Mouse (Mus musculus): ENCODE measurements around the gene Dnaaf1. TPM values are rescaled to one million over a fixed set of nuclear protein-coding genes. Genes with fewer than 3 reads are reported as not detected.
A peak's percentile ranks its signal among the peaks of the same experiment; 100 is the strongest.

The Dnaaf1 gene
- total and polyA plus RNA-seq, 3 experiments, result 0.39 TPM; not detected in 2

- Histone ChIP-seq H3K79me2 (replicated peaks; ENCODE audit: control insufficient read depth, insufficient read depth, low read length) (no peaks in the 10 kb centered on the region), H3K27ac (no peak overlapping the region), H3K27me3 (ENCODE audit: control insufficient read depth, insufficient read depth, low read length) (no peaks in the 10 kb centered on the region; the same call in 1 of the 2 replicates), H3K4me1 (ENCODE audit: control insufficient read depth, insufficient read depth, low read length) (peaks cover 4% of the 10 kb centered on the region; the same call in 1 of the 2 replicates), H3K4me3 (no peak overlapping the region), H3K36me3 (ENCODE audit: control insufficient read depth, insufficient read depth, low read length) (no peaks in the 10 kb centered on the region), H3K9ac (ENCODE audit: low read depth, low read length) (no peak overlapping the region)
- no peak for TF ChIP-seq CTCF (IDR thresholded peaks at IDR 0.05)
- TF ChIP-seq POLR2A (IDR thresholded peaks at IDR 0.05; ENCODE audit: insufficient read depth, low read depth, low read length), result no peak
- TF ChIP-seq EP300 (IDR thresholded peaks at IDR 0.05; ENCODE audit: insufficient read depth, low read depth, low read length), result no peak
- intact Hi-C loops (cut with DNase I), result no loop called here
- 47% methylated on average over 14 of the region's 14 CpGs for WGBS
- no peak for DNase-seq
These were observed 15.3 kb downstream of the Dnaaf1 start for GRCm38 (mm10) chr8:119590348-119590747.

- no peaks in the 10 kb centered on the region for H3K79me2 ChIP-seq (replicated peaks; ENCODE audit: control insufficient read depth, insufficient read depth, low read length)
- no peaks in the 10 kb centered on the region for H3K36me3 ChIP-seq (ENCODE audit: control insufficient read depth, insufficient read depth, low read length)
- no peak for TF ChIP-seq POLR2A (IDR thresholded peaks at IDR 0.05; ENCODE audit: insufficient read depth, low read depth, low read length)
- TF ChIP-seq EP300 (IDR thresholded peaks at IDR 0.05; ENCODE audit: insufficient read depth, low read depth, low read length), result no peak
- no peak for TF ChIP-seq CTCF (IDR thresholded peaks at IDR 0.05)
- H3K4me3 ChIP-seq, result no peak overlapping the region
- H3K27ac ChIP-seq, result no peak overlapping the region
- intact Hi-C loops (cut with DNase I), result no loop called here
- 90% methylated on average over 7 of the region's 7 CpGs for WGBS
- H3K4me1 ChIP-seq (ENCODE audit: control insufficient read depth, insufficient read depth, low read length), result peaks cover 4% of the 10 kb centered on the region; the same call in 1 of the 2 replicates
- no peaks in the 10 kb centered on the region for H3K27me3 ChIP-seq (ENCODE audit: control insufficient read depth, insufficient read depth, low read length)
- no peak overlapping the region for H3K9ac ChIP-seq (ENCODE audit: low read depth, low read length)
- no peak for DNase-seq
These were observed 16.4 kb downstream of the Dnaaf1 start for GRCm38 (mm10) chr8:119591456-119591855.

GRCm38 (mm10) chr8:119603771-119604170 is 28.7 kb downstream of the Dnaaf1 start:
- Histone ChIP-seq H3K79me2 (replicated peaks; ENCODE audit: control insufficient read depth, insufficient read depth, low read length) (no peaks in the 10 kb centered on the region), H3K4me1 (ENCODE audit: control insufficient read depth, insufficient read depth, low read length) (peaks cover 4% of the 10 kb centered on the region), H3K27ac (no peak overlapping the region), H3K27me3 (ENCODE audit: control insufficient read depth, insufficient read depth, low read length) (no peaks in the 10 kb centered on the region), H3K36me3 (ENCODE audit: control insufficient read depth, insufficient read depth, low read length) (no peaks in the 10 kb centered on the region), H3K4me3 (no peak overlapping the region), H3K9ac (ENCODE audit: low read depth, low read length) (peak overlapping the region; percentile 87; the same call in 1 of the 2 replicates)
- TF ChIP-seq POLR2A (IDR thresholded peaks at IDR 0.05; ENCODE audit: insufficient read depth, low read depth, low read length) (no peak), EP300 (IDR thresholded peaks at IDR 0.05; ENCODE audit: insufficient read depth, low read depth, low read length) (no peak), CTCF (IDR thresholded peaks at IDR 0.05) (no peak)
- DNase-seq, result no peak
- intact Hi-C loops (cut with DNase I), result loop anchor here (2.0 kb wide), 3 partner anchors 29 to 191 kb away; partner anchors contain the start of genes Dnaaf1, Hsdl1 and Necab2
- 90% methylated on average over 4 of the region's 4 CpGs for WGBS

- 20% methylated on average over 12 of the region's 12 CpGs for WGBS
- peak overlapping the region; percentile 79 for H3K27ac ChIP-seq
- intact Hi-C loops (cut with DNase I), result loop anchor here (2.0 kb wide), 3 partner anchors 30 to 192 kb away; partner anchors contain the start of genes Dnaaf1, Hsdl1 and Necab2
These were observed 29.4 kb downstream of the Dnaaf1 start for GRCm38 (mm10) chr8:119604398-119604803.

GRCm38 (mm10) chr8:119604996-119605395 is 30.0 kb downstream of the Dnaaf1 start, which contains the start of gene Taf1c:
TSS of gene Taf1c (minus strand) at chr8:119605222.
- WGBS, result under 1% methylated on average over 23 of the region's 23 CpGs

More at GRCm38 (mm10) chr8:119604398-119604803, 29.4 kb downstream of the Dnaaf1 start:
- no peaks in the 10 kb centered on the region for H3K79me2 ChIP-seq (replicated peaks; ENCODE audit: control insufficient read depth, insufficient read depth, low read length)
- peak overlapping the region; percentile 76 for H3K4me3 ChIP-seq
- H3K4me1 ChIP-seq (ENCODE audit: control insufficient read depth, insufficient read depth, low read length), result peaks cover 4% of the 10 kb centered on the region
- no peaks in the 10 kb centered on the region for H3K36me3 ChIP-seq (ENCODE audit: control insufficient read depth, insufficient read depth, low read length)
- no peak for DNase-seq
- no peak for TF ChIP-seq POLR2A (IDR thresholded peaks at IDR 0.05; ENCODE audit: insufficient read depth, low read depth, low read length)
- TF ChIP-seq CTCF (IDR thresholded peaks at IDR 0.05), result no peak
- TF ChIP-seq EP300 (IDR thresholded peaks at IDR 0.05; ENCODE audit: insufficient read depth, low read depth, low read length), result no peak
- peak overlapping the region; percentile 87 for H3K9ac ChIP-seq (ENCODE audit: low read depth, low read length)
- no peaks in the 10 kb centered on the region for H3K27me3 ChIP-seq (ENCODE audit: control insufficient read depth, insufficient read depth, low read length)

GRCm38 (mm10) chr8:119606224-119606623 is 31.2 kb downstream of the Dnaaf1 start:
- Histone ChIP-seq H3K27ac (no peak overlapping the region), H3K9ac (ENCODE audit: low read depth, low read length) (no peak overlapping the region), H3K4me1 (ENCODE audit: control insufficient read depth, insufficient read depth, low read length) (peaks cover 4% of the 10 kb centered on the region), H3K27me3 (ENCODE audit: control insufficient read depth, insufficient read depth, low read length) (no peaks in the 10 kb centered on the region), H3K79me2 (replicated peaks; ENCODE audit: control insufficient read depth, insufficient read depth, low read length) (no peaks in the 10 kb centered on the region), H3K4me3 (no peak overlapping the region), H3K36me3 (ENCODE audit: control insufficient read depth, insufficient read depth, low read length) (no peaks in the 10 kb centered on the region)
- no peak for TF ChIP-seq EP300 (IDR thresholded peaks at IDR 0.05; ENCODE audit: insufficient read depth, low read depth, low read length)
- peak; percentile 55 for TF ChIP-seq CTCF (IDR thresholded peaks at IDR 0.05)
- 63% methylated on average over 2 of the region's 2 CpGs for WGBS
- intact Hi-C loops (cut with DNase I), result loop anchor here (5.0 kb wide), 1 partner anchor 71 kb away; no protein-coding TSS in a partner anchor
- no peak for DNase-seq

More at GRCm38 (mm10) chr8:119604996-119605395, 30.0 kb downstream of the Dnaaf1 start, which contains the start of gene Taf1c:
- peak; percentile 91 to 94 for DNase-seq
- Histone ChIP-seq H3K27me3 (ENCODE audit: control insufficient read depth, insufficient read depth, low read length) (no peaks in the 10 kb centered on the region), H3K4me1 (ENCODE audit: control insufficient read depth, insufficient read depth, low read length) (peaks cover 4% of the 10 kb centered on the region), H3K79me2 (replicated peaks; ENCODE audit: control insufficient read depth, insufficient read depth, low read length) (no peaks in the 10 kb centered on the region), H3K9ac (ENCODE audit: low read depth, low read length) (peak within 1 kb of the TSS; percentile 87), H3K36me3 (ENCODE audit: control insufficient read depth, insufficient read depth, low read length) (no peaks in the 10 kb centered on the region), H3K4me3 (peak within 1 kb of the TSS; percentile 76), H3K27ac (peak within 1 kb of the TSS; percentile 79)
- intact Hi-C loops (cut with DNase I), result loop anchor here (2.0 to 5.0 kb wide), 4 partner anchors 30 to 192 kb away; partner anchors contain the start of genes Dnaaf1, Hsdl1 and Necab2
- TF ChIP-seq EP300 (IDR thresholded peaks at IDR 0.05; ENCODE audit: insufficient read depth, low read depth, low read length), result peak; percentile 73; the same call in 1 of the 2 replicates
- peak; percentile 88 for TF ChIP-seq POLR2A (IDR thresholded peaks at IDR 0.05; ENCODE audit: insufficient read depth, low read depth, low read length)
- TF ChIP-seq CTCF (IDR thresholded peaks at IDR 0.05), result peak; percentile 94

Measured in heart, adult 2 months (tissue).